Mouse (Mus musculus) limb, embryonic 12.5 days (tissue): ENCODE measurements at regions not wholly inside any gene's neighbourhood (a gene's known extent, or its start where the extent isn't known, plus 50 kb on each side); places are given as distances from the start of the nearest gene placed in this dataset.
A peak's percentile ranks its signal among the peaks of the same experiment; 100 is the strongest.

Source experiments
- ATAC-seq: fragments of 200-750 bp; cut with Nextera tagmentation; 2 replicates; pipeline ENCODE4 v1.8.0; 2017; ENCODE audit warnings: low read depth, moderate TSS enrichment; ENCODE audit not compliant: insufficient number of reproducible peaks, insufficient read depth, low FRiP score, low TSS enrichment
- H3K27ac ChIP-seq: fragments of 300-500 bp; sonication (generic); 2 replicates; pipeline ENCODE4 v1.5.1; 2016; ENCODE audit warnings: mild to moderate bottlenecking, moderate library complexity
- H3K27me3 ChIP-seq: fragments of 300-500 bp; sonication (generic); 2 replicates; pipeline ENCODE4 v1.6.1; 2016; ENCODE audit warnings: mild to moderate bottlenecking, moderate library complexity
- H3K36me3 ChIP-seq: fragments of 300-500 bp; sonication (generic); 2 replicates; pipeline ENCODE4 v1.6.1; 2016; ENCODE audit warnings: mild to moderate bottlenecking, moderate library complexity
- H3K4me1 ChIP-seq: fragments of 300-500 bp; sonication (generic); replicated peaks from 2 replicates; pipeline ENCODE4 v1.6.1; 2016
- H3K4me2 ChIP-seq: fragments of 300-500 bp; sonication (generic); 2 replicates; pipeline ENCODE4 v1.6.1; 2016; ENCODE audit warnings: mild to moderate bottlenecking, moderate library complexity
- H3K4me3 ChIP-seq: fragments of 300-500 bp; sonication (generic); replicated peaks from 2 replicates; pipeline ENCODE4 v1.5.1; 2016; ENCODE audit warnings: mild to moderate bottlenecking
- H3K9ac ChIP-seq: fragments of 300-500 bp; sonication (generic); replicated peaks from 2 replicates; pipeline ENCODE4 v1.6.1; 2016; ENCODE audit warnings: mild to moderate bottlenecking, moderate library complexity
- H3K9me3 ChIP-seq: fragments of 300-500 bp; sonication (generic); 2 replicates; pipeline ENCODE4 v1.6.1; 2016; ENCODE audit warnings: mild to moderate bottlenecking, moderate library complexity
- WGBS: fragments of 180-500 bp; shearing (Covaris S2); methylation state at CpG from one replicate; pipeline ENCODE4 v1.1.7; 2016; 5-methylcytosine and 5-hydroxymethylcytosine counted together

DNA sequence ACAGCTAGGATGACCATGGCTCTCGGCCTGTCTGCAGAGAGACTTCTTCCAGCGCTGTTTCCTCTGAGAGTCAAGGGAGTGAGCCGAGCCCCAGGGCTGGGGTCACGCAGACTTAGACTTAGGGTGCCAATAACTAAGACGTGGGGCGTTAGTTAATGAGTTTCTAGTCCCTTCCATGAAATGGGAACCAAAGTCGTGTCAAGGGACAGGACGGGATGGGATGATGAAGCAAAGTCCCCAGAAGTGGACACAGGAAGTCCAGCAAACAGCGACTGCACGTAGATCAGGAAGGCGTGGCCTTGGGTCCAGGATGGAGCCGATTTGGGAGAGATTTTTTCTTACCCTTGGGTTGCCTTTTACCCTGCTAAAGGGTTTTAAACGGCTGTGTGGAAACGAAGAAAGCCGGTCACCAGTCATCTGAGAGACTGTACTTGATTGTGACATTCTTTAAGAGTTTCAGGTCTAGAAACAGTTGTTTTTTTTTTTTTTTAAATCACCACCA is 112.5 kb upstream of the Egln3 start:
- Histone ChIP-seq H3K4me1 (peaks cover 26% of the 10 kb centered on the region), H3K9me3 (peaks cover 6% of the 10 kb centered on the region; the same call in 1 of the 2 replicates), H3K27me3 (peaks cover 20% of the 10 kb centered on the region), H3K4me2 (no peak overlapping the region), H3K9ac (no peak overlapping the region), H3K4me3 (no peak overlapping the region), H3K36me3 (no peaks in the 10 kb centered on the region), H3K27ac (no peak overlapping the region)
- no peak for ATAC-seq
- WGBS, result 58% methylated on average over 15 of the region's 15 CpGs

DNA sequence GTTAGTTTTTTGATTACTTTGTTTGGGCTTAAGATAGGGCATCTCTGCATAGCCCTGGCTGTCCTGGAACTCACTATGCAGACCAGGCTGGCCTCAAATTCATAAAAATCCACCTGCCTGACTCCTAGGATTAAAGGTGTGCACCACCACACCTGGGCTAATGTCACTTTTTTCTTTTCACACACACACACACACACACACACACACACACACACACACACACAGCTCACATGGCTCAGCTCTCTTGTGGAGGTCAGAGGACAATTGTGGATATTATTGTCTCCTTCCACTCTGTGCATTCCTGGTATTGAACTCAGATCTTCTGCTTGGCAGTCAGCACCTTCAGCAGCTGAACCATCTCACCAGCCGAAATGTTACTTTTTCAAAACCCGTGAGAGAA is 110.5 kb upstream of the Egln3 start:
- Histone ChIP-seq H3K9ac (no peak overlapping the region), H3K4me1 (peaks cover 26% of the 10 kb centered on the region), H3K4me3 (no peak overlapping the region), H3K9me3 (no peaks in the 10 kb centered on the region), H3K36me3 (no peaks in the 10 kb centered on the region), H3K27me3 (peaks cover 20% of the 10 kb centered on the region), H3K27ac (no peak overlapping the region), H3K4me2 (no peak overlapping the region)
- 73% methylated on average over 2 of the region's 2 CpGs for WGBS
- ATAC-seq, result no peak

DNA sequence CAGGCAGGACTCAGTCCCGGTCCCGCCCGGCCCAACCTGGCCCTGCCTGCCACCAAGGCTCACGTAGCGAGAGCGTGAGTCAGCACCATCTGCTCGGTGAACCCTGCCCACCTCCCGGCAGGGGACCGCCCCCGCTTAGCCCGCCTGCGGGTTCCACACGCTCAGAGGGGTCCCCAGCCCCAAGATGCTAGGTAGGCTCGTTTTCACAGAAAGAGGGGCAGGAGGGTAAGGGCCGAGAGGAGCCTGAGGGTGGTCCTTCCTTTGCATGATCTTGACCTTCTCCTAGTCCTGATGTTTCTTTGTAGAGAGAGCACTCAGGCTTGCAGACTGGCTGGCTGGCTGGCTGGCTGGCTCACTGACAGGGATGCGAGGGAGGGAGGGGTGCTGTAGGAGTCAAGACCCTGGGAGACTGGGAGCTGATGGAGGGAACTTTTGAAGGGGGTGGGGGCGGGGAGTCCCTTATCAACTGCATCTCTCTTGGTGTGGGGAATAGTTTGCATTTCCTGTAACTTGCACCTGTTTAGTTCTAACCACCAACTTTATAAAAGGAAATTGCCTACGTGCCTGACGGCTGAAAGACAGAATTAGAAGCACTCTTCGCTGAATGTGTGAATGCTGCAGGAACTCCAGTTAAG is 109.7 kb upstream of the Egln3 start:
- H3K4me2 ChIP-seq, result peak overlapping the region; percentile 84
- peaks cover 26% of the 10 kb centered on the region for H3K4me1 ChIP-seq
- no peaks in the 10 kb centered on the region for H3K9me3 ChIP-seq
- under 1% methylated on average over 20 of the region's 20 CpGs for WGBS
- peak overlapping the region; percentile 55 for H3K9ac ChIP-seq
- H3K27ac ChIP-seq, result no peak overlapping the region
- H3K36me3 ChIP-seq, result no peaks in the 10 kb centered on the region
- H3K4me3 ChIP-seq, result peak overlapping the region; percentile 39
- H3K27me3 ChIP-seq, result peaks cover 20% of the 10 kb centered on the region
- ATAC-seq, result peak; percentile 30

DNA sequence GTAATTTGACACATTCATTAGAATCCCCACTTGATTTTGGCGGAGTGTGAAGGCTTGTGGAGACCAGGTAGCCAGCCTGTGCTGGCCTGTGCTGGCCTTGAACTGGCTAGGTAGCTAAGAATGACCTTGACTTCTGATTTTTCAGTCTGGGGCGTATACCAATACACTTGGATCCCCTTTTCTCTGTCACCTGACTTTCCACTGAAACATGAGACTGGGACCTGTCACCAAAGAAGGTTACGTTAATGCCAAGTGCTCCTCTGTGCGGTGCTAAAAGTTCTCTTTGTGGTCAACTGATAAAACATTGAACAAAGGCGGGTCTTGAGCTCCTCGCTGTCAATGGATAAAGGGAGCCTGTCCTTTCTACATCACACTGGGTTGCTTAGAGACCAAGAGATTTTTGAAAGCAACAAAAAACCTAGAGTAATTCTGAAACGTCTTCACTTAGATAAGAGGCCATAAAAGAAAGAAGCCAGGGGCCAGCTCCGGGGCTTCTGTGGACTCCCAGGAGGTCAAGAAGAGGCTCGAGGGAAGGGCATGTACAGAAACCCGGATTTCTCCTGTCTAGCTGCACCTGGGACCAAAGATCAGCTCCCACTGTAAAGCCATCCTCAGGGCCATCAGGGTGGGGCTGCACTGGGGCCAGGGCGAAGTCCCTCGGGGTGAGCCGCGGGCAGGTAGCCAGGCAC is 109.0 kb upstream of the Egln3 start:
- Histone ChIP-seq H3K4me1 (peaks cover 26% of the 10 kb centered on the region), H3K9ac (peak overlapping the region; percentile 55), H3K27ac (no peak overlapping the region), H3K4me3 (peak overlapping the region; percentile 39), H3K36me3 (no peaks in the 10 kb centered on the region), H3K27me3 (peaks cover 20% of the 10 kb centered on the region), H3K4me2 (peak overlapping the region; percentile 84), H3K9me3 (no peaks in the 10 kb centered on the region)
- no peak for ATAC-seq
- WGBS, result 14% methylated on average over 14 of the region's 14 CpGs

DNA sequence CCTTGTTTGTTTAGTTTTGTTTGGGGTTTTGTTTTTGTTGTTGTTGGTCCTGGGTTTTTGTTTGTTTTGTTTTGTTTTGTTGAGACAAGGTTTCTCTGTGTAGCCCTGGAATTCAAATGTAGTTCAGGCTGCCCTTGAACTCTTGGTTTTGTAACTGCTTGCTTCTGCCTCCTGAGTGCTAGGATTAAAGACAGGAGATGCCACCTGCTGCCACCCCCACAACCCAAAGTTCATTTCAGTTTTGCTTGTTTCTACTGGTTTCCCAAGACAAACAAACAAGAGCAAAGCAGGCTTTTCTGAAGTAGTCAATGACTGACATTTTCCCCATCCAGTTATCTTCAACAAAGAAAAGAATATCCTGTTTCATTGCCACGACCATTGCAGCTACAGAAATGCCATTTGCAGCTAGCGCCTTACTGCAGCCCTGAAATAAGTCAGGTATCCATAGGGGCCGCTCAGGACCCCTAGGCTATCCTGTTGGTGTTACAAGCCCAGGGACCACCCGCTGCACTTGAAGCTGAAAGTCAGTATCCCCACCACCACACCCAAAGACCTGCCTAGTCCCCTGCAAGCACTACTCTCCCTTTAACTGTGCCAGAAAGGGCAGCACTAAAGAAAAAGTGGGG is 108.3 kb upstream of the Egln3 start:
- Histone ChIP-seq H3K9me3 (no peaks in the 10 kb centered on the region), H3K4me2 (no peak overlapping the region), H3K4me3 (no peak overlapping the region), H3K9ac (no peak overlapping the region), H3K4me1 (peaks cover 22% of the 10 kb centered on the region), H3K27me3 (peaks cover 20% of the 10 kb centered on the region), H3K36me3 (no peaks in the 10 kb centered on the region), H3K27ac (no peak overlapping the region)
- ATAC-seq, result no peak
- 31% methylated on average over 4 of the region's 4 CpGs for WGBS

DNA sequence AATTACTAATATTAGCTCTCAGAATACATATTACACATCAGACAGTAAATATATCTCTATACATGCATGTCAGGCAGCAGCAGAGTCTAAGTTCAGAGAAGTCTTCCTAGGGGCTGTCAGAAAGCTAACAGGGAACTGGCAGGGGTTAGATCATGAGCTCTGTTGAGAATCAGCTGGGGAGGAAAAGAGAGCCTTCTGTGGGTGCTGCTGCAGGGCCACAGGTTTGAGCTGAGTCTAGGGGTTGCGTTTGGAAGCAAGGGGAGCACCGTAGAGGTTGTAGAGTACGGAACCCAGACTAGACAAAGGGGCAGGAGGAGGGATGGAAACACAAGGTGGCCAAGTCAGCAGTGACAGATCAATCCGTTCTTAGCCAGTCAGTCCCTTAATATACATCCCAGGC is 106.2 kb upstream of the Egln3 start:
- 68% methylated on average over 4 of the region's 4 CpGs for WGBS
- Histone ChIP-seq H3K36me3 (no peaks in the 10 kb centered on the region), H3K4me2 (no peak overlapping the region), H3K4me3 (no peak overlapping the region), H3K9ac (no peak overlapping the region), H3K27ac (no peak overlapping the region), H3K9me3 (no peaks in the 10 kb centered on the region), H3K4me1 (peaks cover 17% of the 10 kb centered on the region), H3K27me3 (peaks cover 16% of the 10 kb centered on the region)
- no peak for ATAC-seq

DNA sequence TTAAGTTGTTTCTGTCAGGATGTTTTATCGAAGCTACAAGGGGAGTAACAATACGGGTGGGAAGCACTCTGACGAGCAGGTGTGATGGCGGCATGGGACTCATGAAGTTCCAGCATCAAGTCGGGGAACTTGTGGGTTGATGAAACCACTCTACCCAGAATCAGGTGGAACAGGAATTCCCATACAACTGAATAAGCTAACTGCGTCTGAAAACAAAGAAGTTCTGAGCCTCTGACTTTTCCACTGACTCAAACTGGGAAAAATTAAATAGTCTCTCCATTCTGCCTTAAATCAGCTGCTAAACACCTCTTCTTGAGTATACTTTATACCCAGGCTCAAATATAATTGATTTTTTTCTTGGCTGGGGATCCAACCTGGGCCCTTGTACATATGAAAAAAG is 105.6 kb upstream of the Egln3 start:
- H3K4me3 ChIP-seq, result no peak overlapping the region
- WGBS, result 83% methylated on average over 6 of the region's 6 CpGs
- peaks cover 16% of the 10 kb centered on the region for H3K27me3 ChIP-seq
- H3K4me1 ChIP-seq, result peaks cover 17% of the 10 kb centered on the region
- ATAC-seq, result no peak
- H3K9me3 ChIP-seq, result no peaks in the 10 kb centered on the region
- no peak overlapping the region for H3K27ac ChIP-seq
- no peak overlapping the region for H3K9ac ChIP-seq
- no peak overlapping the region for H3K4me2 ChIP-seq
- no peaks in the 10 kb centered on the region for H3K36me3 ChIP-seq

DNA sequence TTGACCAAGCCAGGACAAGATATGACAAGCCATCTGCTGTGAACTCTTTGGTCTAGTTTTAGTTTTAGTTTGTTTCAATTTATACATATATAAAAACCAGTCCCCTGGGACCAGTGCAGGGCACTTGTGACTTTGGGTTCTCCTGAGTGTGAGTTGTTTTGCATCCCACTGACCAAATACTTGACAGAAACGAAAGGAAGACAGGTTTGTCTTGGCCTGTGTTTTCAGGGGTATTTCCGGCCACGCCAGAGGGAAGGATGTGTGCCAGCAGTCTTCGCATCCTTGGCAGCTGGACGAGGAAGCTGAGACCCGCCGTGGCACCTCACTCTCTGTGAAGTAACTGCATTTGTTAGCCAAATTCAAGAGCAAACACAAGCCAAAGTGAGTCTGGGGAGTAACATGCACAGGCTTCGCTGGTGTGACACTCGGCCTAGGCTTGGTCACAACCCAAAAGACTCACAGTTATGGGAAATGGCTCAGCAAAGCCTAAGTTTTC is 101.5 kb upstream of the Egln3 start:
- H3K4me1 ChIP-seq, result no peaks in the 10 kb centered on the region
- H3K9me3 ChIP-seq, result no peaks in the 10 kb centered on the region
- H3K9ac ChIP-seq, result no peak overlapping the region
- H3K4me3 ChIP-seq, result no peak overlapping the region
- H3K27ac ChIP-seq, result no peak overlapping the region
- H3K4me2 ChIP-seq, result no peak overlapping the region
- H3K36me3 ChIP-seq, result no peaks in the 10 kb centered on the region
- ATAC-seq, result no peak
- 89% methylated on average over 9 of the region's 9 CpGs for WGBS
- H3K27me3 ChIP-seq, result no peaks in the 10 kb centered on the region

DNA sequence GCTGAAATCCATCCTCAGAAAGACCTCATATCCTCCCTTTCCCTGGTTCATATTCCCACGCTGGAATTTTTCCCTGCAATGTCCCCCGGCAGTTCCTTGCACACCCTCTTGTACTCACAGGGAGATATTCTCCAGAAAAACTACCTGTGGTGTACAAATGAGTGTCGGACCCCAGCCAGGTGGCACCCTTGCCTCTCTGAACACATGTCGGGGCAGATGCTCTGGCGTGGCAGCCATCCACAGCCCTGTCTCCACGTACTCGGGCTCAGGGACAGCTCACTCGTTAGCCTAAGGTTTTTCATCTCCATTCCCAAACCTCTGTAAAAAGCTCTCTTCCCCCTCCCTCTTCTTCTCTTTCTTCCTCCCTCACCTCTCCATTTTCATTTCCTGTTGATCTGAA is 100.1 kb upstream of the Egln3 start:
- H3K27me3 ChIP-seq, result no peaks in the 10 kb centered on the region
- no peaks in the 10 kb centered on the region for H3K36me3 ChIP-seq
- H3K4me1 ChIP-seq, result no peaks in the 10 kb centered on the region
- H3K27ac ChIP-seq, result no peak overlapping the region
- no peak for ATAC-seq
- no peaks in the 10 kb centered on the region for H3K9me3 ChIP-seq
- no peak overlapping the region for H3K9ac ChIP-seq
- WGBS, result 76% methylated on average over 8 of the region's 8 CpGs
- H3K4me3 ChIP-seq, result no peak overlapping the region
- H3K4me2 ChIP-seq, result no peak overlapping the region

DNA sequence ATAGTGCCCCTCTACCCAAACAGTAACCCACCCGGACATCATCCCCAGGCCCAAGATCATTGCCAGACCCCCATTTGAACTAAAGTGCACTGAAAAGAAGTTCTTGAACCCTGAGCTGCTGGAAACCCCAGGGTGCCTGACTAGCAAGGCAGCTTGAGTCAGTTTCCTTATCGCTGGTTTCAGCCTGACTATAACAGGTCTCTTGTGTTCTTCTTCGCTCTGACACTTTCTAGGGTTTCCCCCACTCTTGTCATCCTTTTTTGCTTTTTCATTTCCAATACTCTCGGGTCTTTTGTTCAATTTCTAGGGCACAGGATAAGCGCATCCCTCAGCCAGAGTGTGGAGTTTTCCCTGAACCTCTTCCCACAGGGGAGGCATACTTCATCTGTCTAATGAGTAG is 95.8 kb upstream of the Egln3 start:
- Histone ChIP-seq H3K9ac (no peak overlapping the region), H3K4me2 (no peak overlapping the region), H3K9me3 (no peaks in the 10 kb centered on the region), H3K27ac (no peak overlapping the region), H3K36me3 (no peaks in the 10 kb centered on the region), H3K27me3 (no peaks in the 10 kb centered on the region), H3K4me3 (no peak overlapping the region), H3K4me1 (no peaks in the 10 kb centered on the region)
- 73% methylated on average over 5 of the region's 5 CpGs for WGBS
- ATAC-seq, result no peak

DNA sequence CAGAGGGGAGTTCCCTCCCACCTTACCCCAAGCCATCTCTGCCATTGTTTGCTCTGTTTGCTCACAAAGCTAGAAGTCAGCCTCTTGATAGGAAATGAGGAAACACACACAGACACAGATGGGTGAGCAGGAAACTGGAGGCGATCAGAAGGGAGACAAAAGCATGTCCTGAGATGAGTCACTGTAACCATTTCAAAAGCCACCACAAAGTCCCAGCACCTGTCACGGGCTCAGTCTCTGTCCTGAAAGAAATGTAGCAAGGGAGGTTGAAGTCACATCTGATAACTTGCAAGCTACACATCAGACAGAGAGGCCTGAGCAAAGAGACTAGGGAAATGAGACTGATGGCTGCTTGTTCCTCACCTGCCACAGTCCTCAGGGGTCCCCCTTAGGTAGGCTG is 89.6 kb upstream of the Egln3 start:
- no peak overlapping the region for H3K27ac ChIP-seq
- ATAC-seq, result no peak

More for the DNA sequence above, 89.6 kb upstream of the Egln3 start:
- Histone ChIP-seq H3K4me2 (no peak overlapping the region), H3K36me3 (no peaks in the 10 kb centered on the region), H3K4me1 (no peaks in the 10 kb centered on the region), H3K9ac (no peak overlapping the region), H3K27me3 (no peaks in the 10 kb centered on the region), H3K4me3 (no peak overlapping the region), H3K9me3 (no peaks in the 10 kb centered on the region)
- WGBS, result 80% methylated on average over 2 of the region's 2 CpGs
